Mouse (Mus musculus) liver, embryonic 11.5 days (tissue): ENCODE data around the gene Pim2. TPM values are rescaled to one million over a fixed set of nuclear protein-coding genes. Genes with fewer than 3 reads are reported as not detected.
"Not testable (repeated sequence)": the region's sequence is repeated elsewhere in the genome, so short reads cannot be mapped to it uniquely, and the experiment has no call there.

Source experiments
- ATAC-seq: fragments of 200-750 bp; cut with Nextera tagmentation; replicated peaks from 2 replicates; pipeline ENCODE4 v1.8.0; 2017; ENCODE audit warnings: moderate number of reproducible peaks, mild to moderate bottlenecking, moderate TSS enrichment, moderate library complexity; ENCODE audit not compliant: low FRiP score
- DNase-seq: peaks from one replicate; pipeline ENCODE4 v3.0.0-alpha.2; 2017; ENCODE audit warnings: low spot score
- H3K27ac ChIP-seq: fragments of 300-500 bp; sonication (generic); 2 replicates; pipeline ENCODE4 v1.5.1; 2014; ENCODE audit warnings: mild to moderate bottlenecking, low read depth, low read length, control low read depth
- H3K27me3 ChIP-seq: fragments of 300-500 bp; sonication (generic); replicated peaks from 2 replicates; pipeline ENCODE4 v1.6.1; 2014; ENCODE audit warnings: low read length, mixed read lengths; ENCODE audit not compliant: control insufficient read depth, insufficient read depth
- H3K36me3 ChIP-seq: fragments of 300-500 bp; sonication (generic); 2 replicates; pipeline ENCODE4 v1.6.1; 2014; ENCODE audit warnings: mild to moderate bottlenecking, low read length, moderate library complexity, mixed read lengths; ENCODE audit not compliant: control insufficient read depth, insufficient read depth
- H3K4me1 ChIP-seq: fragments of 300-500 bp; sonication (generic); replicated peaks from 2 replicates; pipeline ENCODE4 v1.6.1; 2014; ENCODE audit warnings: low read length, mixed read lengths; ENCODE audit not compliant: control insufficient read depth, insufficient read depth
- H3K4me2 ChIP-seq: fragments of 300-500 bp; sonication (generic); 2 replicates; pipeline ENCODE4 v1.6.1; 2014; ENCODE audit warnings: mild to moderate bottlenecking, control low read depth, moderate library complexity
- H3K4me3 ChIP-seq: fragments of 300-500 bp; sonication (generic); 2 replicates; pipeline ENCODE4 v1.5.1; 2014; ENCODE audit warnings: low read depth, low read length, control low read depth
- H3K9ac ChIP-seq: fragments of 300-500 bp; sonication (generic); 2 replicates; pipeline ENCODE4 v1.6.1; 2014; ENCODE audit warnings: low read depth, low read length, control low read depth
- H3K9me3 ChIP-seq: fragments of 300-500 bp; sonication (generic); 2 replicates; pipeline ENCODE4 v1.6.1; 2016; ENCODE audit warnings: low read length, inconsistent platforms, mixed read lengths; ENCODE audit not compliant: control insufficient read depth
- WGBS: fragments of 180-500 bp; shearing (Covaris S2); extraction: QIAGEN DNeasy Blood & Tissue Kit; methylation state at CpG from one replicate; pipeline ENCODE4 v1.1.7; 2014; 5-methylcytosine and 5-hydroxymethylcytosine counted together
- polyA plus RNA-seq: library from polyadenylated mRNA; unstranded; fragments of >200 nt; fragmentation: Nextera tagmentation; extraction: Ambion mirVana; gene quantifications from 2 replicates; pipeline ENCODE4 v1.2.1, GENCODE M21; 2014

Gene Pim2
- polyA plus RNA-seq, 1 experiment from 2014 or later, result 8.5 TPM

DNA sequence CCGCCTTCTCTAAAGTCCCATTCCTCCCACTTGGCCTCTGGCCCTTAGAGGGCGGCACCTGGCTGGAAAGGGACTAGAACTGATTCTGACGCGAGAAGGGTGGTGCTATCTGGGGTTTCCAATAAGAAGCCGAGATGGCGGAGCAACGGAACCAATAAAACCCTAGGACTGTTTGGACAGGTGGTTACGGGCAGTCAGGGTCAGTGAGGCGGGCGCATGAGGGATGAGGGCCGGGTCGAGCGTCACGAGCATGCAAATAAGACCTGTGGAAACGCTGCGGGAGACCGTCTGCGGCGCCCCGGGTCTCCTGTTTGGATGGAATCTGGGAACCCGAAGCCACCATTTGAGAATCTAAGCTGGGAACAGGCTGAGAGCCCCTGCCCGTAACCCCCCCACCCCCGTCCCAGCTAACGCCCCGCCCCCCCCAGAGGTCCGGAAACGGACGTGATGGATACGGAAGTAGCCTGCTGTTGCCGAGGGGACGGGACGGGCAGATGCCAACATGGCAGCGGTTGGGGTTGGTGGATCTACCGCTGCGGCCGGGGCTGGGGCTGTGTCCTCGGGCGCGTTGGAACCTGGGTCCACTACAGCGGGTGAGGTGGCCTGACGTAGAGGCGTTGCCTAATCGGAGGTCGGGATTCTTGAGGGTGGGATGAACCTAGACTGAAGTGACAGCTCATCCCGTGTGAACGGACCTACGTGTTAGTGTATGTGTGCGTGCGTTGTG, 5.9 kb downstream of the Pim2 start, which contains the start of gene Slc35a2:
Gene Slc35a2, plus strand, starts transcription at position 188 of the 727 bp plus-strand sequence.
- H3K9me3 ChIP-seq, result no peaks in the 10 kb centered on the region
- H3K9ac ChIP-seq, result peak within 1 kb of the TSS; percentile 53
- H3K4me2 ChIP-seq, result peak within 1 kb of the TSS; percentile 76
- H3K27ac ChIP-seq, result peak within 1 kb of the TSS; percentile 58; the same call in 1 of the 2 replicates
- no peaks in the 10 kb centered on the region for H3K27me3 ChIP-seq
- H3K4me3 ChIP-seq, result peak within 1 kb of the TSS; percentile 60
- ATAC-seq (peak; percentile 93), DNase-seq (peak; percentile 75)
- H3K4me1 ChIP-seq, result no peaks in the 10 kb centered on the region
- 5% methylated on average over 47 of the region's 49 CpGs for WGBS
- H3K36me3 ChIP-seq, result no peaks in the 10 kb centered on the region

- Histone ChIP-seq H3K27me3 (no peaks in the 10 kb centered on the region), H3K27ac (peak overlapping the region; percentile 41; the same call in 1 of the 2 replicates), H3K4me3 (peak overlapping the region; percentile 57), H3K36me3 (peaks cover 2% of the 10 kb centered on the region; the same call in 1 of the 2 replicates), H3K9ac (peak overlapping the region; percentile 60), H3K9me3 (no peaks in the 10 kb centered on the region), H3K4me2 (peak overlapping the region; percentile 63), H3K4me1 (no peaks in the 10 kb centered on the region)
- no peak for DNase-seq
- ATAC-seq, result no peak
- 28% methylated on average over 13 of the region's 13 CpGs for WGBS
Observed at GRCm38 (mm10) chrX:7898211-7898610, 20.1 kb downstream of the Pim2 start.

GRCm38 (mm10) chrX:7898880-7899874, 21.1 kb downstream of the Pim2 start, which contains the start of the genes Pqbp1 and Timm17b:
Gene Pqbp1 (minus strand): TSS chrX:7899269.
Gene Timm17b (plus strand): TSS chrX:7899357.
- Histone ChIP-seq H3K4me3 (peak within 1 kb of the TSS; percentile 57), H3K27ac (peak within 1 kb of the TSS; percentile 41; the same call in 1 of the 2 replicates), H3K27me3 (no peaks in the 10 kb centered on the region), H3K36me3 (0 out of 2 replicates have a peak, but pooled peaks cover under 1% of the 10 kb centered on the region), H3K9me3 (no peaks in the 10 kb centered on the region), H3K9ac (peak within 1 kb of the TSS; percentile 60), H3K4me1 (no peaks in the 10 kb centered on the region), H3K4me2 (peak within 1 kb of the TSS; percentile 70)
- WGBS, result 11% methylated on average over 62 of the region's 62 CpGs
- ATAC-seq (peak; percentile 98), DNase-seq (peak; percentile 81)

GRCm38 (mm10) chrX:7904441-7904840, 26.4 kb downstream of the Pim2 start:
- Histone ChIP-seq H3K4me2 (no peak overlapping the region), H3K27me3 (no peaks in the 10 kb centered on the region), H3K4me1 (no peaks in the 10 kb centered on the region), H3K9me3 (no peaks in the 10 kb centered on the region), H3K9ac (no peak overlapping the region), H3K27ac (no peak overlapping the region), H3K36me3 (no peaks in the 10 kb centered on the region), H3K4me3 (no peak overlapping the region)
- WGBS, result 91% methylated on average over 5 of the region's 5 CpGs
- DNase-seq (no peak), ATAC-seq (no peak)

GRCm38 (mm10) chrX:7907735-7908134, 29.7 kb downstream of the Pim2 start, which contains the start of gene Gm10491:
Gene Gm10491 (minus strand): TSS chrX:7907835.
- Histone ChIP-seq H3K4me3 (no peak within 1 kb of the TSS), H3K4me1 (no peaks in the 10 kb centered on the region), H3K9me3 (no peaks in the 10 kb centered on the region), H3K27ac (no peak within 1 kb of the TSS), H3K27me3 (no peaks in the 10 kb centered on the region), H3K36me3 (no peaks in the 10 kb centered on the region), H3K9ac (no peak within 1 kb of the TSS), H3K4me2 (no peak within 1 kb of the TSS)
- no peak for ATAC-seq
- DNase-seq, result no peak
- 84% methylated on average over 5 of the region's 5 CpGs for WGBS

GRCm38 (mm10) chrX:7909242-7909641, 31.2 kb downstream of the Pim2 start, which contains the start of gene Gm10490:
Gene Gm10490 (plus strand): TSS chrX:7909542.
- H3K27me3 ChIP-seq, H3K4me3 ChIP-seq, H3K4me1 ChIP-seq, ATAC-seq, DNase-seq, H3K27ac ChIP-seq, H3K9ac ChIP-seq, H3K4me2 ChIP-seq, H3K9me3 ChIP-seq, H3K36me3 ChIP-seq: not testable (repeated sequence)
- 86% methylated on average over 4 of the region's 4 CpGs for WGBS

DNA sequence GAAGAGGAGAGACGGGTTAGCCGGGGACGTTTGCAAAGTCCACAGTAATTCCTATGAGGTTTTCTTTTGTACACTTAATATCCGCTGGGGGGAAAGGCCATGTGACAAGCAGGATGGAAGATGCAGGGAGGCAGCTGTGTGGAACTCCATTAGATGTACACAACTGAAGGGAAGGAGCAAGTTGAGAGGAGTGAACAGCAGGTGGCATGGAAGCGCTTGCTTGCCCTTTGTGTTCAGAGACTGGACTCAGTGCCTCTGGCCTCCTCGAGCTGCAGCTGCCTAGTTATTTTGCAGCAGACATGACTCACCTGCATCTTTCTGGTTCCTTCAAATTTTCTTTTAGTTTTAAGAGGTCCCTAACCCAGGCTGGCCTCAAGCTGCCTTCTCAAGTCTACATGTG, 32.4 kb downstream of the Pim2 start:
- H3K4me2 ChIP-seq, result no peak overlapping the region
- H3K4me3 ChIP-seq, result no peak overlapping the region
- H3K9me3 ChIP-seq, result no peaks in the 10 kb centered on the region
- H3K36me3 ChIP-seq, result no peaks in the 10 kb centered on the region
- H3K4me1 ChIP-seq, result no peaks in the 10 kb centered on the region
- H3K27ac ChIP-seq, result no peak overlapping the region
- no peaks in the 10 kb centered on the region for H3K27me3 ChIP-seq
- no peak overlapping the region for H3K9ac ChIP-seq
- DNase-seq (no peak), ATAC-seq (no peak)
- WGBS, result 64% methylated on average over 6 of the region's 6 CpGs

DNA sequence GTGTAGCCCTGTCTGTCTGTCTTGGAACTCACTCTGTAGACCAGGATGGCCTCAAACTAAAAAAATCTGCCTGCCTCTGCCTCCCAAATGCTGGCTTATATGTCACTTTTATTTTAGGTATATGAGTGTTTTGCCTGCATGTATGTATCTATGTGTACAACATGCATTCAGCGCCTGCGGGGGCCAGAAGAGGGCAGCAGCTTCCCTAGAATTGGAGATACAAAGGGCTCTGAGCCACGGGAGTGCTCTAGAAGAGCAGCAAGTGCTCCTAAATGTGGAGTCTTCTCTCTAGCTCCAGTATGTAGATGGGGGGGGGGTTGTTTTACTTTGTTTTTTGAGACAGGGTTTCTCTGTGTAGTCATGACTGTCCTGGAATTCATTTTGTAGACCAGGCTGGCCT, 37.6 kb downstream of the Pim2 start:
- H3K9me3 ChIP-seq, H3K4me2 ChIP-seq, H3K9ac ChIP-seq, H3K27ac ChIP-seq, H3K36me3 ChIP-seq, DNase-seq, H3K4me1 ChIP-seq, H3K4me3 ChIP-seq: not testable (repeated sequence)
- 10% methylated on average over 3 of the region's 3 CpGs for WGBS
- ATAC-seq, result peak; percentile 64
- peaks cover 21% of the 10 kb centered on the region for H3K27me3 ChIP-seq
